Mouse (Mus musculus) induced T-regulatory cell, adult 2 months (primary cell): Measurements from ENCODE around the gene Itsn1.

Experiments
- DNase-seq: peaks from one replicate; pipeline ENCODE4 v3.0.0-alpha.2; 2012; ENCODE audit warnings: low read depth

The Itsn1 gene

GRCm38 (mm10) chr16:91730446-91730845, 1.4 kb downstream of the Itsn1 start:
- no peak for DNase-seq

GRCm38 (mm10) chr16:91732816-91733215, 3.7 kb downstream of the Itsn1 start:
- no peak for DNase-seq

- no peak for DNase-seq
Observed at GRCm38 (mm10) chr16:91734771-91735170, 5.7 kb downstream of the Itsn1 start.

GRCm38 (mm10) chr16:91736046-91736816, 7.2 kb downstream of the Itsn1 start:
- no peak for DNase-seq

GRCm38 (mm10) chr16:91738505-91738904, 9.4 kb downstream of the Itsn1 start:
- DNase-seq = no peak

GRCm38 (mm10) chr16:91740184-91740917, 11.3 kb downstream of the Itsn1 start:
- DNase-seq = no peak

- no peak for DNase-seq
Observed at GRCm38 (mm10) chr16:91740918-91741255, 11.8 kb downstream of the Itsn1 start.

- DNase-seq = no peak
Observed at GRCm38 (mm10) chr16:91743055-91743454, 14.0 kb downstream of the Itsn1 start.

- DNase-seq = peak; percentile 34
Observed at GRCm38 (mm10) chr16:91746101-91746950, 17.2 kb downstream of the Itsn1 start.

GRCm38 (mm10) chr16:91747567-91747966, 18.5 kb downstream of the Itsn1 start:
- DNase-seq = no peak

- no peak for DNase-seq
Observed at GRCm38 (mm10) chr16:91751644-91752385, 22.7 kb downstream of the Itsn1 start.

- no peak for DNase-seq
Observed at GRCm38 (mm10) chr16:91753611-91754010, 24.5 kb downstream of the Itsn1 start.

GRCm38 (mm10) chr16:91754957-91755356, 25.9 kb downstream of the Itsn1 start:
- peak; percentile 72 for DNase-seq

- no peak for DNase-seq
Observed at GRCm38 (mm10) chr16:91761202-91761601, 32.1 kb downstream of the Itsn1 start.

GRCm38 (mm10) chr16:91761761-91762160, 32.7 kb downstream of the Itsn1 start:
- DNase-seq = no peak

GRCm38 (mm10) chr16:91762476-91762875, 33.4 kb downstream of the Itsn1 start:
- no peak for DNase-seq

GRCm38 (mm10) chr16:91763975-91764374, 34.9 kb downstream of the Itsn1 start:
- no peak for DNase-seq

- no peak for DNase-seq
Observed at GRCm38 (mm10) chr16:91764414-91764813, 35.3 kb downstream of the Itsn1 start.

- no peak for DNase-seq
Observed at GRCm38 (mm10) chr16:91765121-91765815, 36.2 kb downstream of the Itsn1 start.

GRCm38 (mm10) chr16:91765816-91766210, 36.7 kb downstream of the Itsn1 start:
- no peak for DNase-seq

- no peak for DNase-seq
Observed at GRCm38 (mm10) chr16:91767165-91767701, 38.2 kb downstream of the Itsn1 start.
